Mouse (Mus musculus): ENCODE measurements at regions not wholly inside any gene's neighbourhood (a gene's known extent, or its start where the extent isn't known, plus 50 kb on each side); places are given as distances from the start of the nearest gene placed in this dataset.

DNA sequence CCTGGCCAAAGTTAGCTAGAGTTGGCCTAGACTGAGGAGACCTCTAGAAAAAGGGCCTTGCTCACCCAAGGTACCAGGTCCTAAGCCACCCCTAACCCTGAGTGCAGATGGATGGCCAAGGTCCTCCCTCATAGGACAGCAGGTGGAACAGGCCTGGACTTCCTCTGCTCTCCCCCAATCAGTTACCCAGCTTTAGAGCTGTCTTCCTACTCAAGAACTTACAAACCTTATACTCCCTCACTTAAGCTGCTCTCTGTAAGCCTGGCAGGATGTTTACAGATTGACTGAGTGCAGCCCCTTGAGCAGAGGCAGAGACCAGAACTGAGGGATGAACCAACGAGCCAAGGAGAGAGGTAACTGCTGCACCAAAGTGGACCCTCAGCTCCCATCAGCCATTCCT is 94.5 kb downstream of the Rplp1 start:
- DNase-seq (ENCODE audit: low read depth, low spot score) = no peak

DNA sequence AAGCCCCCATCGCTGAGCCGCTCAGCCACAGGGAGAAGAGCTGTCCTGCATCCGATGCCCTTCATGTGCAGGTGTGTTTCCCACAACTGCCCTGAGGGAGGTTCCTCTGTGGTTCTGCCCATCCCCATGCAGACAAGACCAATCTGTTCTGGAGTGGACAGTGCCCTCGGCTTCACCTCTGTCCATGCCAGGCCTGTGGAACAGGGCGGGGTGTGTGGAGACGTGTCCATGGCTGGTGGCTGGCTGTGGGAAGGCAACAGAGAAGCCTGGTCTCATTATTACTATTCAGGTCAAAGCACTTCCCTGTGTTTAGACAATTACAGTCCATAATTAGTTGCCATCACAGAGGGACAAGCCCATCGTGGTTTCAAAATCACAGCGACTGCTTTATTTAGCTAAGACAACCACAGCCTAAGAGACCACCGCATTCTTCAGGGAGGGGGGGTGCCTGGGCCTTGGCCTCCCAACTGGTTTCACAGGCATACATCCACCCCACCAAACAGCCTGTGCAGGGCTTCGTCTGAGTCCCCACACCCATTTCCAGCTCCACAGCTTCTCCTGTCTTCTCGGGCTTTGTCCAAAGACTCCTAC is 97.7 kb downstream of the Rplp1 start:
- no peak for DNase-seq (ENCODE audit: low read depth, low spot score)

DNA sequence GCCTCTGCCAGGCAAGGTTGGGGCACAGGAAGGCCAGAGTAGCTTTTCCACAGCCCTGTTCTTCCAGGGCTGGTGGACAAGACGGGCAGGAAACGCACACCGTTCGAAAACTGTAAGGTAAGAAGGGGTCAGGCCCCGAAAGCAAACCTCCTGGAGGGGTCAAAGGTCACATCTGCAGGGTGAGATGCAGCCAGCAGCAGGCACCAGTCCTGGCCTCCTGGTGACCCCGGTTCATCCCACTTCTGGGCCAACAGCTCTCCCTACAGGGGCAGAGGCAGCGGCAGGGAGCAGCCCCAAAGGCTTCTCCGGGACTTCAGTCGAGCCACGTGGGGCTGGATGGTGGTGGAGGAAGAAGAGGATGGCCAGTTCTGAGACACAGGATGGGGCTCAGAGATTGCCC is 98.3 kb downstream of the Rplp1 start:
- DNase-seq (ENCODE audit: low read depth, low spot score) = no peak

DNA sequence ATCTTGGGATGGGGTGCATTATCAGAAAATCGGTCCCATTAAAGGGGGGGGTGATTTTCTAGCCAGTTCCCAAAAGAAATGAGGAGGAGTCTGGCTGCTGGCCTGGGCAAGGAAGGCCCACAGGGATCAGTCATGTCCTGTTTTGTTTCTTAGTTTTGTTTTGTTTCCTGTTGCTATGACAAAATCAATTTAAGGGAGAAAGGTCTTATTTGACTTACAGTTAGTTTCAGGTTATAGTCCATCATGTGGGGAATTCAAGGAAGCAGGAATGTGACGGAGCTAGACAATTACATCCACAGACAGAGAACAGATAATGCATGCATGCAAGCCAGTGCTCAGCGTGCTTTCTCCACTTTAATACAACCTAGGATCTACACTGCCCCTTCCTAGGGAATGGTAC is 101.1 kb downstream of the Rplp1 start:
- no peak for DNase-seq (ENCODE audit: low read depth, low spot score)

DNA sequence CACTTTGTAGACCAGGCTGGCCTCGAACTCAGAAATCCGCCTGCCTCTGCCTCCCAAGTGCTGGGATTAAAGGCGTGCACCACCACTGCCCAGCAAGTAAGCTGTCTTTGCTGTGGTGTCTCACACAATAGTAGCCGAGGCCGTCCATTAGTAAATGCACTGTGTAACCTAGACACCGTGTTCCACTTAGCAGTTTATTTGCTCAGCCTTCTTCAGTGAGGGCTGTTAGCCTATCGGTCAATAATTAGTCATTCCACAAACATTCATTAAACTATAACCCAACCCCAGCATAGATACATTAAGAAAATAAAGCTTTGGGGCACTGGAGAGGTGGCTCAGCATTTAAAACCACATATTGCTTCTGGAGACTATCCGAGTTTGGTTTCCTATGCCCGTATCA is 102.0 kb downstream of the Rplp1 start:
- DNase-seq (ENCODE audit: low read depth, low spot score) = no peak

DNA sequence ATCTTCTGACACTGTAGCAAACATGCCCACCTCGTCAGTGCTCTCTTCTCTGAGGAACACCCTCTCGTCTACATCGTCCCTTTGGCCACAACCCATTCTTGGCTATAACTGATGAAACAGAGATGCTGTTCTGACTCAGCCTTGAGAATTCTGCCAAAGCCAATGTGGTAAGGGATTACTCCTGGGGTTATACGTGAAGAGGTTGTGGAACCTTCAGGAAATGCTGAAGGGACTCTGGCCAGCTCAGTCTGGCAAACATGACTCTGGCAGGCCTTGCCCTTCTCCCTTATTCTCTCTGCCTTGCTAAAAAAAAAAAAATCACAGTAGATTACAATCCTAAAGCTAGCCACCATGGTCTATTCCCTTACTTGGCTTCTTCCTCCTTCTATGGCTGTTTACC is 103.9 kb downstream of the Rplp1 start:
- DNase-seq (ENCODE audit: low read depth, low spot score) = no peak

DNA sequence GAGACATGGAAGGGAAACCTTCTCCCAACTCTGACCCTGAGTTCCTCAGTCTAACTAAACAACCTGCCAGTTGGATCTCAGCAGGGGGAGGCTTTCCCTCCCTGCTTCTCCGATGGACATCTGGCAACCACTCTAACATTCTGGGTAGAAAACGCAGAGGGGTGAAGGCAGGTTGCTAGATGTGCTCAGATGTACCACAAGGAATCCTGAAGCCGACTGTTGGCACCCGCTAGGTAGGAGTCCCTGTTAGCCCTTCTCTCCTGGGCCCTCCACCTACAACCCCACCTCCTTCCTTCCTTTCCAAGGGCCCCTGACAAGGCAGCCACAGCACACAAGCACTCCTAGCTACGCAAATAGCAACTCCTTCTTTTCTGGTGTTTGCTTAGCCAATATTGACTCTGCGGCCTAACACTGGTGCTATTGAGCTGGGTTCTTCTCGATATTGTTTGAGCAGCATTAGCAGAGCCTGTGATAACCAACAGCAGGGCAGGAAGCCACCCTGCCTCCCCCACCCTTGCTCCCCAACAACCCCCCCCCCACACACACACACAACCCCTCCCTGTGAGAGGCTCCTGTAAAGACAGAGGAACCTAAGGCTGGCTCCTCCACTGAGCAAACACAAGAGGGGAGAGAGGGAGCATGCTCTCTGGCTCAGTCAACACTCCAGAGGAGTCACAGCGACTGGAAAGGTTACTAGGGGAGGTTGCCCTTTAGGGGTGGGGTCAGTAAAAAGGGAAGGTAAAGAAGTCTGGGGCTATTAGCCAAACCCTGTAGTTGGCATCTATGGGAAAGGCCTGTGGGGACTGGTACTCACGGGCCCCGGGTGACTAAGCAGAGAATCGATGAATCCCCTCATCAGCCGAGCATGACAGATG is 105.8 kb downstream of the Rplp1 start:
- DNase-seq (ENCODE audit: low read depth, low spot score) = no peak

DNA sequence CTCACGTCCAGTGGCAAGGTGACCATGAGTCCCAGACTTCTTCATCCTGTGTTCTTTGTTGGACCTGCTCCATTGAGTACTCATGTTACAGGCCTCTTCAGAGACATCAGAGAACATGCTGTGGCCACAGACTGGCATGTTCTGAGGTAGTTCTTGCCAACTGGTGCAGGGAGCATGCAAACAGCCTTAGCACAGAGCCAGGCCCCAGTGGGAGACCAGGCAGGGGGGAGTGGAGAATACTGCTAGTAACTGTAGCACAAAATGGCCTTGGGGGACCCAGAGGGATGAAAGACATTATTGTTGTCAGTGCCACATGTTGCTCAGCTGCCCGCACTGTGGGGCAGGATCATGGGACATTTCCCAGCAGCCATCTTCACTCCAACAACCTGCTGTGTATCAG is 108.4 kb downstream of the Rplp1 start:
- no peak for DNase-seq (ENCODE audit: low read depth, low spot score)

DNA sequence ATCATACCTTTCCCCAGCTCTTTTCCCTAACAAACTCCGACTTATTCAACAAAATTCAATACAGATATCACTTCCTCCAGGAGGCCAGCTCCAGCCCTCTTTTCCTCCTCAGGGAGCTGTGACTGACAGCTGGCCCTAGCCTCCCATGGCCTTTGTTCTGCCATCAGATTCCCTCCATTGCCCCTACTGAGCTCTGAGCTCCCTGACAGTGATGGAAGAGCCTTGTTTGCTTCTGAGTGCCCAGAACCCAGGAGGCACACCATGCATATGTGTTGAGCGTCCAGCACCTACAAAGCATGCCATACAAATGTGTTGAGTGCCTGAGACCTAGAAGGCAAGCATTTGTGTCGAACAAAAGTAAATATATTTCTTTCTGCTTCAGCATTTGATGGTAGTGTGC is 110.8 kb downstream of the Rplp1 start:
- no peak for DNase-seq (ENCODE audit: low read depth, low spot score)

DNA sequence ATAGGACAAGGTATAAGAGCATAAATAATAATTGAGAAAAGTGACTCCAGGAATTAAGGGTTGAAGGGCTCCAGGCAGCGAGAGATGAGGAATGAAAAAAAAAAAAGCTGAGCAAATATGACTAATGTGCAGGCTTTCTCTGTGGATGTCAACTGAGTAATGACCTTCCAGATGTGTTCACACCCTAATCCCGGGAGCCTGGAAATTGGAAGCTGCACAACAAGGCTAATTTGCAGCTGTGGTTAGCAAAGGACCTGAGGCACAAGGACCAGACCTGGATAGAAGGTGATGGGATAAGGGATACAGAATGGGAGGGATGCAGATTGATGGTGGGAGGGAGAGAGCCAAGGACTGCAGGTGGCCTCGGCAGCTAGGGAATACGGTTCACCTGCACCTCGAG is 111.6 kb downstream of the Rplp1 start:
- no peak for DNase-seq (ENCODE audit: low read depth, low spot score)

DNA sequence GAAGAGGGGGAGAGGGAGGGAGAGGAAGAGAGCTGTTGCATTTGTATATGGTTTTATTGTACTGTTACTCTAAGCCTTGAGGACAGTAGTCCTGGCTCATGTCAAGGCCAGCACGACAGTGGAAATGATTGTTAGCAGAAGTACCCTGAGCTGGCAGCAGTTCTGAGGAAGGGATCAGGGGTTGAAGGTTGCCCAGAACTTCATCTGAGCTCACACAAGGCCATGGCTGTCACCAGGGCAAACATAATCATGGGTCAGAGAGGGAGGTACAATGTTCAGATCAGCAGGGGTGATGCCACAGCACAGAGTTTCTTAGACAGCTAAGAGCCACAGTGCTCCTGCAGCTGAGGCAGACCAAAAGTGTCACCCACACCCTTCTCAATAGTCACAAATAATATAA is 114.8 kb downstream of the Rplp1 start:
- no peak for DNase-seq (ENCODE audit: low read depth, low spot score)

DNA sequence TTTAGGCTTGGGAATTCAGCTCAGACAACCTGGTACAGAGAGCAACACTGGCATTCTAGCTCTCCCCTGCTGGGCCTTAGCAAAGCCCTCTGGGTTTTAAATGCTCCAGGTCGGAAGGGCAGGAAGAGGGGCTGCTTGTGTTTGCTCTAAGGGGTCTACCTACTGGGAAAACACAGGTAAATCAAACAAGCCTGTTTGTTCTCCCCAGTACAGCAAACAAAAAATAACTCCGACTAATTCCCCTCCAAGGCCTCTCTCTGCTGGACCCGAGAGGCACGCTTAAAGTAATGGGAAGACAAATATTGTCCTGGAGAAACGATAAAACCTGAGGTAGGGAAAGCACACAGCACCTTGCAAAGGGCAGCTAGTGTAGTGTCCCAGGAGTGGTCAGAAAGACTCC is 118.4 kb downstream of the Rplp1 start:
- DNase-seq (ENCODE audit: low read depth, low spot score) = no peak

DNA sequence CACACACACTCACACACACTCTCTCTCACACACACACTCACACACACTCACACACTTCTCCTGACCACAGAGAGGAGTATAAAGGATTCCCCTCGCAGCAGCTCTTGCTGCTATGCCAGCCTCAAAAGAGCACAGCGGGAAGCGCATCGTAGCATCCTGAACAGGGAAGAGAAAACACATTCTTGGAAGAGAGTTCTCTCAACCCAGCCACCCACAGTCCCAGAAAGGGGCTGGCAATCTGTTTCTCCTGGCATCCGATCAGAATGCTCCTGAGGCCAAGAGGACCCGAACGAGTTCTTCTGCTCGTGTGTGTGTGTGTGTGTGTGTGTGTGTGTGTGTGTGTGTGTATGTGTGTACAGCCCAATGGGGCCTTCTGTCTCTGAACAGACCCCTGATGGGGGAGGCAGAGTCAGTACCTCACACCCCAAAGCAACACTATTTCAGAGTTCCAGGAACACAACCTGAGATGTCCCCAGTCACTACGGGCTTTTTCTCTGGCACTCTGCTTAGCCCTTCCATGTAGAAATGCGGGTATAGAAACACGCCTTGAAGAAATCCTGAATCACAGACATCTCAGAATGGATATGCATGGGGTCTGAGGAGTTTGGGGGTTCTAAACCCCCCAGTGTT is 122.8 kb downstream of the Rplp1 start:
- peak; percentile 53 for DNase-seq (ENCODE audit: low read depth, low spot score)

DNA sequence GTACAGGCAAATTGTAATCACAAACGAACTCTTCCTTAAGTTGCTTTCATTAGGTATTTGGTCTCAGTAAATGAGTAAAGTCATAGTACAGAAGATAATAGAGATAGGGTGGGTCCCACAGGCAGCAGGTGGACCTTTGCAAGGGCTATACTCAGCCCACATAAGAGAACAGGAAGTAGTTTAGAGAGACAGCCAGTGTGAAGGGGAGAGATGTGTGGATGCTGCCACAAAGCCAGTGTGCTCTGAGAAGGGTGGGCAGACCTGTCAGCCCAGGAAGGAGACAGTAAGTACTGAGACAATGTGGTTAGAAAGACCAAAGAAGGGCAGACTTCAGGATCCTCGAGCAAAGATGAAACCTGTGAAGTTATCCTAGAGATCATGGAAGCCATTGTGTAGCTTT is 123.5 kb downstream of the Rplp1 start:
- no peak for DNase-seq (ENCODE audit: low read depth, low spot score)

DNA sequence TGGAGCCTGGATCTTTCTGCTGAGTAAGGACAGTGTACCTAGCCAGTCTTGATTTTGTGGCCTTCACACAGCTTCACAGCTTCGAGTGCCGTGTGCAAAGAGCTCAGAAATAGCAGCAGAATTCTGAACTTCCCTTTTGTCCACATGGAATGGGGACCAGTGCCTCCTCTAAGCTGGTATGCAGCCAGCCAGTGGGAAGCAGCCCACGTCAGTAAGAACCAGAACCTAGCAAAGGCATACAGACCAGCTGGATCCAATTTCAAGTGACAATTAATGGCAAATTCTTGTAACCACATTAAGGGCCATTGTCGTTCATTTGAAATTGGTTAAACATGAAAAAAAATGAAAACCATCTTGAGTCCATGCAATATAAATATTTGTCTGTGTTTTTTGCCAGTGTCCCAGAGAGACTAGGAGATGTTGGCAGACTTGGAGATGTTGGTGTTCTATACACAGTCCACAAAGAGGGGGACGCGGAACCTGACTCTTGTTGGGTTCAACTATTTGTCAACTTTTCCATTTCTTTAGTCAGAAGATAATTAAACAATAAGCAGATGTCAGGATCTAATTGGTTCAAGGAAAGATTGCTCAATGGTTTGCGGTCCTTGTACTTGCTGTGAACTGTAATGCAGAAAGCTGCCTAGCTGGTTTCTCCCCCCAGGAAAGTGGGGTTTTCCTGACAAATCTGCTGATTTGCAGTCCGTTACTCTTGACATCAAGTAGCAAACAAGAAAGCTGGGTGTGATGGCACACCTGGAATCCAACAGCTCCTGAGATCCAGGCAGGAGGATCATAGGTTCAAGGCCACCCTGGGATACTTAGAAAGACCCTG is 125.1 kb downstream of the Rplp1 start:
- peak; percentile 22 for DNase-seq (ENCODE audit: low read depth, low spot score)

DNA sequence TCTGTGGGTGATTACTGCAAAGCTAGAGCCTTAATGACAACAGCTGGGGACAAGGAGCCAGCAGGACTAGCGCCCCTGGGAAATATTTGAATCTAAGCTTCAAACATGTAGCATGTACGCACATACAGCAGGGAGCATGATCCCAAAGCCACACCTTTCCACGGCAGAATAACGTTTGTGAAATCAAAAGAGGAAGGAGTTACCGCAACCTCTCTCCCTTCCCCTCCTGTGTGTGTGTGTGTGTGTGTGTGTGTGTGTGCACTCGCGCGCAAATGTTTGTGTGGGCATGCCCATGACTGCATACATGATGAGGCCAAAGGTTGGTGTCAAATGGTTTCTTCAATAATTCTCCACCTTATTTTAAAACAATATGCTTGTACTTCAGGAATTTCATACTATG is 132.9 kb downstream of the Rplp1 start:
- no peak for DNase-seq (ENCODE audit: low read depth, low spot score)

DNA sequence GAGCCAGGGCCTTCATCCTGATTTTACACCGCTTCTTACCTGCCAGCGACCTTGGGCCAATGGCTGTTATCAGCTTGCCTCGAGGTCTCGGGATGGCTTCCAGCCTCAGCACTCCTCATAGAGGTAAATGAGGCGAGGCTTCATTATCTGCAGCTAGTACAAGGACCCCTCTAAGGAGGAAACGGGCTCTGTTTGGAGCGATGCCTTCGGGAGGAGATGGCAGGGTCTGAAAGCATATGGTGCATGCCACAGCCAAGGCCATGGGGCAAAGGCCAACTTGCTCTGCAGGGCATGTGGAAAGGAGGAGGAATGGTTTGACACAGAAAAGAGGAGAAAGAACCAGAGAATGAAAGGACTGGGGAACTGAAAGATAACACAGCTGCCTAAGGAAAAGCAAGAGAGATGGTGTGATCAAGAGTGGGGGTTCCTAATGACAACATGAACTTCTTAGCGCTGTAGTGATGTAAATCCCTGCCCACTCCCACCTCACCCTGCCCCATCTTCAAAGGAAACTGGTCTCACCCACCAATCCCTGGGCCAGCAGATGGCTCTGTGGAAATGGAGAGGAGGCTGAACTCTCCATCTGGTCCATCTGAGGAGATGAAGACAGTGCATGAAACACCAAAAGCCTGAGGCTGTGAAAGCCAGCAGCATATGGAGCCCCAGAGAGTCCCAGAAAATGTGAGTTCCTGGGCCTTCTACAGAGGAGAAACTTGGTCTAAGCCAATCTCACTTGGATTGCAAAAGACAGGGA is 134.0 kb downstream of the Rplp1 start:
- peak; percentile 74 for DNase-seq (ENCODE audit: low read depth, low spot score)

DNA sequence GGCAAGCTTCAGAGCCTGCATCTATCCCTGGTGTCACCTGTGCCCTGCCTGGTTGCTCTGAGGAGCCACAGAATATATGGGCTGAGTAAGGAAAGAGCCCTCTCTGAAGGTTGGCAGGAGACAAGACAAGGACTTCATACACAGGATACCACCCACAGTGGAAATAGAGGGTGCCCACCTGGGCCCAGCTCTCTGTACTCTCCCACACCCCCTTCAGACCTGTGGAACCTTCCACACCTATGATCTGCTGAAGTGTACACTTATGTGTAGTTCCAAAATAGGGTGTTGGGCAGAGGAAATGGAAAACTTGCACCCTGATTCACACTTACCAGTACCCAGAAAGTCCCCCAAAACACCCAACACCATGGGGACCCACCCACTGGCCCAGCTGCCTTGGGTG is 135.2 kb downstream of the Rplp1 start:
- DNase-seq (ENCODE audit: low read depth, low spot score) = no peak

DNA sequence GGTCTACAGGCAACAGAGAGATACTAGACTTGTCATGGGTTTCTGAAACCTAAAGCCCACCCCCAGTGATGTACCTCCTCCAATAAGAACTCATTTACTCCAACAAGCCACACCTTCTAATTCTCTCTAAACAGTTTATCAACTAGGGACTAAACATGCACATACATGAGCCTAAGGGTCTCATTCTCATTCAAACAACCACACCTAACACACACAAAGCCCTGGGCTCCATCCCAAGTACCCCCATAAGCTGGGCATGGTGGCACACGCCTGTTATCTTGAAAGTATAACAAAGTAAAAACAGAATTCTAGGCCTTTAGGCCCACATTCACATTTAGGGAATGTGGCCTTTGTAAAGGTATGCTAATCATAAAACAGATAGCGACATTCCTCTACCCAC is 137.9 kb downstream of the Rplp1 start:
- no peak for DNase-seq (ENCODE audit: low read depth, low spot score)

DNA sequence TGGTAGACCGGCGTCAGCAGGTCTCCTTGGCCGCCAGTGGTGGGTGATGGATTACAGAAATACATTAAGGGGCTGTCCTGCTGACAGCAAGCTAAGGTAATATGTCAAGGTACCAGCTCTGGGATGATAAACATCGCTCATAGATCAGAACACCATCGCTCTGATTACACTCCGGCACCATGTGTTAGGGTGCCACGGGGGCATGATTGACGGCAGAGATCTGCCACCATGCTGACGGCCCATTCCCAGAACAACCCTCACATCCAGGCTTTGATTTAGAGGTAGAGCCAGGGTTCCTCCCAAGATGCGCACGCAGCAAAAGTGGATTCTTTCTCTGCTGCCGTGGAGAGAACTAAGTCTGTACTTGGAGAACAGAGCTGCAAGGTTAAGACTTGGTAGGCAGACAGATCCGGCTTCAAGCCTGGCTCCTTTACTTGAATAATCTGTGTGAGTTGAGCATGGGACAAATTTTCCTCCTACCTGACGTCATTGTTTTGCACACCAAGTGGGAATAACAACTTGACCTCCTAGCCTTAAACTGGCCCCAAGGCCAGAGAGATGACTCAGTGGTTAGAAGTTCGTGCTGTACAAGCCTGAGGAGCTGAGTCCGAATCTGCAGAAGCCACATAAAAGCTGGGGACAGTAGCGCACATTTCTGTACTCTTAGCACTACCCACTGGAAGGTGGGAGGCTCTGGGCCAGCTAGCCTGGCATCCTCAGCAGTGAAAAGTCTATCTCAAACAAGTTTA is 144.0 kb downstream of the Rplp1 start:
- DNase-seq (ENCODE audit: low read depth, low spot score) = no peak

DNA sequence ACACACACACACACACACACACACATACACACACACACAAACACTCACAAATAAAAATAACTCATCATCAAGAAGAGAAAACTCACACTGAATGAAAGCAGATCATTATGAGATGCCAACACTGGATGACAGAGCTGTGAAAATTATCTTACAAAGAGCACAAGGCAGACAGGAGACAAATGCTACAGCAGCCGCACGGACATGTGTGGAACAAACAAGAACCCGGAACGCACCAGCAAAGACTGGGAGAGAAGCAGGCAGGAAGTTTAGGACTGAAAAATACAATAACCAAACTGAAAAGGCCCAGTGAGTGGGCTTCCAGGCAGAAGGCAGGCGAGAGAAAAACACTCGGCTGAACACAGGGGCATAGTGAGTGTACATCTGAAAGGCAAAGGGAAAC is 148.2 kb downstream of the Rplp1 start:
- no peak for DNase-seq (ENCODE audit: low read depth, low spot score)
